Mouse (Mus musculus) embryonic facial prominence, embryonic 11.5 days (tissue): ENCODE results near the gene Hpn. TPM values are rescaled to one million over a fixed set of nuclear protein-coding genes. Genes with fewer than 3 reads are reported as not detected.
A peak's percentile ranks its signal among the peaks of the same experiment; 100 is the strongest.

Experiments
- ATAC-seq: fragments of 200-750 bp; cut with Nextera tagmentation; replicated peaks from 2 replicates; pipeline ENCODE4 v1.8.0; 2017; ENCODE audit warnings: low read depth; ENCODE audit not compliant: insufficient number of reproducible peaks, low FRiP score, low TSS enrichment
- DNase-seq: peaks from one replicate; pipeline ENCODE4 v3.0.0-alpha.2; 2015; ENCODE audit warnings: low spot score
- H3K27ac ChIP-seq: fragments of 300-500 bp; sonication (generic); replicated peaks from 2 replicates; pipeline ENCODE4 v1.5.1; 2014; ENCODE audit warnings: mild to moderate bottlenecking, low read depth, low read length, control low read depth
- H3K27me3 ChIP-seq: fragments of 300-500 bp; sonication (generic); 2 replicates; pipeline ENCODE4 v1.6.1; 2014; ENCODE audit warnings: mild to moderate bottlenecking, low read length, moderate library complexity, mixed read lengths; ENCODE audit not compliant: control insufficient read depth, insufficient read depth
- H3K36me3 ChIP-seq: fragments of 300-500 bp; sonication (generic); replicated peaks from 2 replicates; pipeline ENCODE4 v1.6.1; 2014; ENCODE audit warnings: low read depth, mild to moderate bottlenecking, low read length, moderate library complexity, mixed read lengths; ENCODE audit not compliant: control insufficient read depth, insufficient read depth
- H3K4me1 ChIP-seq: fragments of 300-500 bp; sonication (generic); 2 replicates; pipeline ENCODE4 v1.6.1; 2014; ENCODE audit warnings: low read length, mixed read lengths; ENCODE audit not compliant: control insufficient read depth, insufficient read depth
- H3K4me2 ChIP-seq: fragments of 300-500 bp; sonication (generic); 2 replicates; pipeline ENCODE4 v1.6.1; 2014; ENCODE audit warnings: low read depth, mild to moderate bottlenecking, control low read depth, low read length, moderate library complexity
- H3K4me3 ChIP-seq: fragments of 300-500 bp; sonication (generic); 2 replicates; pipeline ENCODE4 v1.5.1; 2014; ENCODE audit warnings: low read depth, low read length, control low read depth
- H3K9ac ChIP-seq: fragments of 300-500 bp; sonication (generic); replicated peaks from 2 replicates; pipeline ENCODE4 v1.6.1; 2014; ENCODE audit warnings: mild to moderate bottlenecking, control low read depth, low read length
- H3K9me3 ChIP-seq: fragments of 300-500 bp; sonication (generic); replicated peaks from 2 replicates; pipeline ENCODE4 v1.6.1; 2016; ENCODE audit warnings: mild to moderate bottlenecking, low read length, inconsistent platforms, mixed read lengths; ENCODE audit not compliant: control insufficient read depth
- WGBS: fragments of 180-500 bp; shearing (Covaris S2); extraction: QIAGEN DNeasy Blood & Tissue Kit; methylation state at CpG from one replicate; pipeline ENCODE4 v1.1.7; 2014; 5-methylcytosine and 5-hydroxymethylcytosine counted together
- polyA plus RNA-seq: library from polyadenylated mRNA; unstranded; fragments of >200 nt; fragmentation: Nextera tagmentation; extraction: Ambion mirVana; gene quantifications from 2 replicates; pipeline ENCODE4 v1.2.1, GENCODE M21; 2014

Hpn gene
- polyA plus RNA-seq, 1 experiment from 2014 or later, result 2.2 TPM

- Histone ChIP-seq H3K4me2 (no peak within 1 kb of the TSS), H3K9me3 (no peaks in the 10 kb centered on the region), H3K4me1 (peaks cover 8% of the 10 kb centered on the region; the same call in 1 of the 2 replicates), H3K27ac (no peak within 1 kb of the TSS), H3K36me3 (no peaks in the 10 kb centered on the region), H3K9ac (no peak within 1 kb of the TSS), H3K4me3 (no peak within 1 kb of the TSS), H3K27me3 (peaks cover 3% of the 10 kb centered on the region; the same call in 1 of the 2 replicates)
- DNase-seq, result peak; percentile 76
- WGBS, result 4% methylated on average over 2 of the region's 2 CpGs
- peak; percentile 82; the same call in 1 of the 2 replicates for ATAC-seq
Measured at GRCm38 (mm10) chr7:31059108-31059507, 56.0 kb downstream of the Hpn start, which contains the start of gene Lgi4. Gene Lgi4 (plus strand): TSS chr7:31059342.

- H3K9me3 ChIP-seq, result no peaks in the 10 kb centered on the region
- no peak overlapping the region for H3K27ac ChIP-seq
- 82% methylated on average over 6 of the region's 6 CpGs for WGBS
- no peak overlapping the region for H3K9ac ChIP-seq
- H3K4me1 ChIP-seq, result peaks cover 8% of the 10 kb centered on the region; the same call in 1 of the 2 replicates
- DNase-seq, result no peak
- H3K4me3 ChIP-seq, result no peak overlapping the region
- ATAC-seq, result no peak
- H3K36me3 ChIP-seq, result no peaks in the 10 kb centered on the region
- no peak overlapping the region for H3K4me2 ChIP-seq
- peaks cover 10% of the 10 kb centered on the region; the same call in 1 of the 2 replicates for H3K27me3 ChIP-seq
Measured at GRCm38 (mm10) chr7:31058211-31058610, 56.9 kb downstream of the Hpn start.

- no peak overlapping the region for H3K4me3 ChIP-seq
- no peaks in the 10 kb centered on the region for H3K36me3 ChIP-seq
- WGBS, result 66% methylated on average over 5 of the region's 5 CpGs
- H3K4me2 ChIP-seq, result no peak overlapping the region
- no peak for DNase-seq
- peaks cover 8% of the 10 kb centered on the region; the same call in 1 of the 2 replicates for H3K4me1 ChIP-seq
- no peak for ATAC-seq
- no peak overlapping the region for H3K27ac ChIP-seq
- no peaks in the 10 kb centered on the region for H3K9me3 ChIP-seq
- H3K9ac ChIP-seq, result no peak overlapping the region
- H3K27me3 ChIP-seq, result peaks cover 15% of the 10 kb centered on the region
Measured at GRCm38 (mm10) chr7:31057730-31058129, 57.4 kb downstream of the Hpn start.

- H3K4me1 ChIP-seq, result peaks cover 8% of the 10 kb centered on the region; the same call in 1 of the 2 replicates
- no peak for ATAC-seq
Measured at GRCm38 (mm10) chr7:31057071-31057470, 58.0 kb downstream of the Hpn start, which contains the start of gene Fxyd1. Gene Fxyd1 (minus strand): TSS chr7:31057199.

GRCm38 (mm10) chr7:31056448-31056847 is 58.6 kb downstream of the Hpn start:
- Histone ChIP-seq H3K9me3 (no peaks in the 10 kb centered on the region), H3K36me3 (no peaks in the 10 kb centered on the region), H3K4me1 (peaks cover 10% of the 10 kb centered on the region), H3K27me3 (peaks cover 27% of the 10 kb centered on the region), H3K27ac (no peak overlapping the region), H3K4me3 (no peak overlapping the region), H3K4me2 (no peak overlapping the region), H3K9ac (no peak overlapping the region)
- ATAC-seq (no peak), DNase-seq (no peak)
- 76% methylated on average over 7 of the region's 7 CpGs for WGBS

More at GRCm38 (mm10) chr7:31057071-31057470, 58.0 kb downstream of the Hpn start, which contains the start of gene Fxyd1:
- DNase-seq, result no peak
- H3K27ac ChIP-seq, result no peak within 1 kb of the TSS
- no peak within 1 kb of the TSS for H3K9ac ChIP-seq
- WGBS, result 68% methylated on average over 2 of the region's 2 CpGs
- H3K4me3 ChIP-seq, result no peak within 1 kb of the TSS
- peaks cover 21% of the 10 kb centered on the region for H3K27me3 ChIP-seq
- no peaks in the 10 kb centered on the region for H3K9me3 ChIP-seq
- no peak within 1 kb of the TSS for H3K4me2 ChIP-seq
- H3K36me3 ChIP-seq, result no peaks in the 10 kb centered on the region

- H3K36me3 ChIP-seq, result no peaks in the 10 kb centered on the region
- H3K27ac ChIP-seq, result no peak overlapping the region
- H3K27me3 ChIP-seq, result peaks cover 33% of the 10 kb centered on the region
Measured at GRCm38 (mm10) chr7:31055883-31056282, 59.2 kb downstream of the Hpn start.

GRCm38 (mm10) chr7:31055354-31055824 is 59.7 kb downstream of the Hpn start:
- Histone ChIP-seq H3K36me3 (no peaks in the 10 kb centered on the region), H3K4me1 (peaks cover 17% of the 10 kb centered on the region), H3K9ac (0 out of 2 replicates have a peak overlapping the region, but pooled peaks have one; percentile 15), H3K27me3 (peaks cover 38% of the 10 kb centered on the region), H3K4me2 (0 out of 2 replicates have a peak overlapping the region, but pooled peaks have one; percentile 4), H3K4me3 (no peak overlapping the region), H3K27ac (no peak overlapping the region), H3K9me3 (no peaks in the 10 kb centered on the region)
- ATAC-seq (peak; percentile 41; the same call in 1 of the 2 replicates), DNase-seq (peak; percentile 54)
- 3% methylated on average over 10 of the region's 10 CpGs for WGBS

More at GRCm38 (mm10) chr7:31055883-31056282, 59.2 kb downstream of the Hpn start:
- Histone ChIP-seq H3K9ac (no peak overlapping the region), H3K4me3 (no peak overlapping the region), H3K9me3 (no peaks in the 10 kb centered on the region), H3K4me2 (no peak overlapping the region), H3K4me1 (peaks cover 14% of the 10 kb centered on the region)
- no peak for ATAC-seq
- WGBS, result 8% methylated on average over 3 of the region's 4 CpGs
- no peak for DNase-seq

GRCm38 (mm10) chr7:31054661-31055320 is 60.3 kb downstream of the Hpn start:
- H3K27ac ChIP-seq, result no peak overlapping the region
- DNase-seq (no peak), ATAC-seq (no peak)
- H3K27me3 ChIP-seq, result peaks cover 42% of the 10 kb centered on the region
- peaks cover 17% of the 10 kb centered on the region for H3K4me1 ChIP-seq
- no peak overlapping the region for H3K4me3 ChIP-seq
- no peaks in the 10 kb centered on the region for H3K36me3 ChIP-seq
- no peaks in the 10 kb centered on the region for H3K9me3 ChIP-seq
- 49% methylated on average over 11 of the region's 11 CpGs for WGBS
- no peak overlapping the region for H3K9ac ChIP-seq
- no peak overlapping the region for H3K4me2 ChIP-seq
